Mouse (Mus musculus): ENCODE measurements around the gene Ammecr1.

Ammecr1 gene

DNA sequence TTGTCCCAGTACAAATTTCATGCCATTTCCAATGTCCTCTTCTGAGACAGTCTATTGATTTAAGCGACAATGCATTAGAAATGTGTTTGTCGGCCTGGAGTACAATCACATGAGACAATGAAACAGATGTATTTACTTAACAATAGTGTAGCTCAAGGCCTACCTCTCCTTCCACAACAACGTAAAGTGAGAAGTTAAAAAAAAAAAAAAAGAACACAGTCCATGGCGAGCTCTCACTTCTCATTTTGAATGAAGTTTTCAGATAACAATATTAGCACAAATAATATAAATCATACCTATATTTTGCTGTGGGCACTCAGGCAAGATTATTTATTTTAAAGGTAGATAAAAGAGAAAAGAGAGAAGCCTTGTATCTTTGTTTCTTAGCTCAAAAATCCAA, 49.8 kb downstream of the Ammecr1 start:
- no peak for DNase-seq (ENCODE audit: low spot score in 2 of 2)

DNA sequence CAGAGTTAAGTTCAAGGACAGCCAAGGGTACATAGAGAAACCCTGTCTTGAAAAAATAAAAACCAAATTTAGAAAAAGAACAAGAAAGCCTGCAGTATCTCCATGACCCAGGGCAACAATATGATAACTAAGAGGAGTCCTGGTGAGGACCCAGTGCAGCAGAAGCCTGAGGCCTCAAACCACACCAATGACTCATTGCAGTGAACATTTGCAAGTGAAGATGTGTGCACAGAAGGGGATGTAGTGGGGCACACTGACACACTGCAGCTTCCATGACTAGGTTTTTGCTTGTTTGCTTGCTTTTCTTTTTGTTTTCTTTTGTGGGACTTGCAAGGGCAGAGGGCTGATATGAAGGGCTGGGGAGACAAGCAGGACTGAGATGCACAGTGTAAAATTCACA, 52.3 kb downstream of the Ammecr1 start:
- no peak for DNase-seq (ENCODE audit: low spot score in 2 of 2)

DNA sequence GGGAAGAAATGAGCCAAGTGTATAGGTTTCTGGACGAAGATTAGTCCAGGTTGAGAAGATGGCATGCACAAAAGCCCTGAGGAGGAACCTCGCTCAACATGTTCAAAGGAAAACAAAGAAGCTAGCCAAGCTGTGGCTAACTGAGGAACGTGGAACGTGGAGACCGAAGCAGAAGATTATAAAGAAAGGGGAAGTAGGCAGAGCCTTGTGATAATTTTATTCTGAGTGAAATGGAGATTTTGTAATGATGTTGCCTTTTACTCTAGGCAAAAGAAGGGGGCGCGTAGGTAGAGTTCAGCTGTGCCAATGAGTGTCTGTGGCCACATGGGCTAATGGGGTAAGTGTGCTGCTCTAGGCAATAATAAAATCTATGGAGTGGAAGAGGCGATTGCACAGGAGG, 62.7 kb downstream of the Ammecr1 start:
- no peak for DNase-seq (ENCODE audit: low spot score in 2 of 2)

DNA sequence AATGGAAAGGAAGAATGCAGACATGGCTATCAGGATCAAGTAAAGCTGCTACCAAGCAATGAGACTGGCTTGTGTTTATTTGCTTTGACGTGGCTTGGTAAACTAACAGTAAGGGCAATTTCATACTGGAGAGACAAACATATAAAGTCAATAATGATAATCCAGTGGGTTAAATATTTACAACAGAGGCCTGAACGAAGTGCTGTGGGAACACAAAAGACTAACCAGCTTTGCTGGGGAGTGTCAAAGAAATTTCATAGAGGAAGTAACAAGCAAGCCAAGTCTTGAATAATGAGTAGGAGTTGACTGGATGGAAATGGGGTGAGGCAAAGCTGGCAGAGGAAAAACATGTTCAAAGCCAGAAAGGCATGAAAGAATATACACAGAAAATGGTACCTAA, 63.9 kb downstream of the Ammecr1 start:
- DNase-seq (ENCODE audit: low spot score in 2 of 2): no peak

DNA sequence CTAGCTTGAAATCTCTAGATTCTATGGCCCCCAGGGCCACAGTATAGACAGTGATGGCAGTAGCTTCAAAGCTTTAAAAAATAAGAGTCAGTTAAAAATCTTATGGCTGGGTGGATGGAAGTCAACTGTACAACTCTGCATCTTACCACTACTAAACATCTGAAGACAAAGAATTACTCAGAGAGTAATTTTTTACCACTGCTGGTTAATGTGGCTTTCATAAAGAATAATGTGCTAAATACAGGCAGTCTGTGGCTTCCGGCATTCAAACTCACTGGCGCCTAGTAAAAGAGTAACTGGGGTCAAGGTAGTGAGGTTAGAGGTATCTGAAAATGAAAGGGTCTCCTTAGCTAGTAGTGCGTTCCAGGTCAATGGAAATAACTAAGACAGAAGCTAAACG, 64.6 kb downstream of the Ammecr1 start:
- no peak for DNase-seq (ENCODE audit: low spot score in 2 of 2)

DNA sequence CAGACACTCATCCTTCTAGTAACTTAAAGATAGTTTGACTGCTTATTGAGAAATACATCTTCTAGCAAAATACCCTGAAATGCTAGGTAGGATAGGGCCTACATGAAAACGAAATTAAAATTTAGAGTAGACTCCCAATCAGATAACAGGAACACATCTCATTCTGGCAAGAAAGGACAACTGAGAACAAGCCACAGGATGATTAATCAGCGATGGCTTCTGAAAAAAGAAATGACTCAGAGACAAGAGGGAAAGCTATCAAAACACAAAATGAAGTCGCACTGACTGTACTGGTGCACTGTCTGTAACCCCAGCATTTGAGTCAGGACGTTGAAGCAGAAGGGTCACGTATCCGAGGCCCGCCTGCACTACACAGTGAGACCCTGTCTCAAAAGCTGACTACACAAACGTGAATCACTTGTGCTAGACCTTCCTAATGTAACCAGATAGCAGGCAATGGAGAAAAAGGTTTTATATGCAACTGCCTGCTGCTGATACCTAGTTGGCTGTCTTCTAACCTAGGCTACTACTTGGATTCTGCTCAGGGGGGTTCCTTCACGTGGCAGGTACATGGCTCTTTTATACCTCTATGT, 68.1 kb downstream of the Ammecr1 start:
- DNase-seq (ENCODE audit: low spot score in 2 of 2): no peak

DNA sequence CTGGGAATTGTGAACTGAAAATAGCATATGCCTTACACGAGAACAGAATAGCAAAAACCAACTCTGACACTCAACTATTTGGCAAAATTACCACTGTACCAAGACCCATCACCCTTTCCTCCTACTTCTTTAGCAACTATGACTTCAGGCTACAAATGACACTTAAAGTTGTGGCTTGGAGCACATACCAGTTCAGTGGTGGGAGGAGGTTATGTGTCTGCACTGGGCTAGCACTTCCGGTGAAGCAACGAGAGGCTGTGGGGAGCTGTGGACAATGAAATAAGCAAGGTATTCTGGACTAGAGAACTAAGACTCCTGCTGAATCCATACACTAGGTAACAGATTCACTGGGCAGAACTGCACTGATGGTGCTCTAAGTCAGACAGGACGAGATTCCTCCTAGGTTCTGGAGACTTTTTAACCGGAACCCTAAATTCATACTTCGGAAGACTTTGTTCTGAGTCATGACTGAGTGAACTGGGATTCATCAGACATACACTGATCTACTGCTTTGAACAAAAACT, 69.0 kb downstream of the Ammecr1 start:
- no peak for DNase-seq (ENCODE audit: low spot score in 2 of 2)

DNA sequence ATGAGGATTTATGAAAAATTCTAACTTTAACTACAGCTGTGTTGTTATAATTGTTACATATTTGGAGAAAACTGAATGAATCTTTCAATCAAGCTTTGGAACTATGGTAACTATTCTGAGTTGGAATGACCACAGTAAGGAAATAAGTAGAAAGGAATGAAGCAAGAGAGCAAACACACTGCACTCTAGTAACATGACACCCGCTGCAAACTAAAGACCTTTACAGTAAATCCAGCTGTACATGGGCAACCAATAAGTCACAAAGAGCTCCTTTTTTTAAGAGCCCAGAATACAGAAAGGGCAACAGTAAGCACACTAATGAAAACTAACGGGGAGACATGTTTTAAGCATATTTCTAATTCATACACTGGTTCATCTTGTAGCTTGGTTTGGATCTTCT, 71.2 kb downstream of the Ammecr1 start:
- no peak for DNase-seq (ENCODE audit: low spot score in 2 of 2)

DNA sequence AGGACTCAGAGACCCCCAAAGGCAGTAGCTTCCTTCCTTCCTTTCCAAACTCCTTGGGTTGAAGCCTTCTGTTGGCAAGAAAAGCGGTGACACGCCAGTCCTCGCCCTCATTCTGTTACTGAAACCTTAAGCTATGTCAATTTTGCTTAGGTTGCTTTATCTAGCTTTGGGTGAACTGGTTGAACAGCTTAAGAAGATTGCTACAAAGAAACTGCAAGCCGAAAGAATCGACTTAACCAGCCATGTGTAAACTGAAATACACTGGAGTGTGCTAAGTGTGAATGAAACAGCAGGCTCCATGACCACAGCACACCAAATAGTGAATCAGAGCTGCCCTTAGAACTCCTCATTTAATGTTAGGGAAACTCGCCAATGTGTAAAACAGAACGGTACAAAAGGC, 80.6 kb downstream of the Ammecr1 start:
- DNase-seq (ENCODE audit: low spot score in 2 of 2): no peak

DNA sequence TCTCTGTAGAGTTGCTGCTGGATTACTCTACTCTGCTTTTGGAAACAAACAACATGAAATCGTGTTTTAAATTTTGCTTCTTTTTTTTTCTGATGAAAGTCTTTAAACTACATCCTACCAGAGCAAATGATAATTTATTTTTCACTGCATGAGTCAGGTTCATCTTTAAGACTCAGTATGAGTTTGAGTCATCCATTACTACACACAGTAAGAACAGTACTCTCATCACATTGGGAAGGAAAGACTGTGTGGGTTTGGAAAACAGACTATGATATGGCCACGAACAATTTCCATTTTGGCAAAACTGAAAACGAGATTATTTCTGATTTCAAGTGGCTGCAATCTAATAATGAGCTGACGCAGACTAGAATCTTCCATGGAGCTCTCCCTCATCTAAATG, 82.9 kb downstream of the Ammecr1 start:
- DNase-seq (ENCODE audit: low spot score in 2 of 2): no peak

DNA sequence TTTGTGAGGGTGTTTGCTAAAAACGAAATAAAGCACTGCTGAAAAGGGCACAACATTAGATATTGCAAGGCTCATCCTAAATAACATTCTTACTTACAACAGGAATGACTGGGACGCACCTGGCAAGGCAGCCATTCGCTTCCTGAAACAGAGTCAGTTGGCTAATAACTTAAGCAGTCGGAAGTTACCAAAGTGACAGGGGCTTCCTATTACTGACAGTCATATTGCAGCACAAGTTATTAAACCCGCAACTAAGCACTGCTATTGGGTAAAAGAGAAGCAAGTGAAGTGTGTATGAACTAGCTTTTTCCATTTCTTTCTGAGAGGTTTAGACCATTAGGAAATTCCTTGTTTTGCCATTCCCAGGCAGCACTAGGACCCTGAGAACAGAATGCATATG, 84.3 kb downstream of the Ammecr1 start:
- no peak for DNase-seq (ENCODE audit: low spot score in 2 of 2)

DNA sequence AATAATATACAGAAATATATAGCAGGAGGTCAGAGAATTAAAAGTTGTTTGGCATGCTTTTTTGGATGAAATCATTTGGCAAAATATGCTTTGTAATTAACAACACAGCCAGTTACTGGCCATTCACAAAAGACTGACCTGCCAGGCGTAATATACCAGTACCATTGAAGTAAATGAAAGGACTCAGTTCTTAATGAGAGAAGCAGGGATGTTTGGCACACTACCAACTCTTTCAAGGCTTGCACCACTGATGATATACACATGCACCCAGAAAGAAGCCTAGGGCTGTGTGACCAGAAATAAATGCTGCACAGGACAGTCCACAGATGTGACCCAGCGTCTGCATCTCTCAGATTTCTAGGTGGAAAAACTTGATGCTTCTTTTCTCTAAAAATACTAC, 96.7 kb downstream of the Ammecr1 start:
- DNase-seq (ENCODE audit: low spot score in 2 of 2): peak; percentile 7 to 16

DNA sequence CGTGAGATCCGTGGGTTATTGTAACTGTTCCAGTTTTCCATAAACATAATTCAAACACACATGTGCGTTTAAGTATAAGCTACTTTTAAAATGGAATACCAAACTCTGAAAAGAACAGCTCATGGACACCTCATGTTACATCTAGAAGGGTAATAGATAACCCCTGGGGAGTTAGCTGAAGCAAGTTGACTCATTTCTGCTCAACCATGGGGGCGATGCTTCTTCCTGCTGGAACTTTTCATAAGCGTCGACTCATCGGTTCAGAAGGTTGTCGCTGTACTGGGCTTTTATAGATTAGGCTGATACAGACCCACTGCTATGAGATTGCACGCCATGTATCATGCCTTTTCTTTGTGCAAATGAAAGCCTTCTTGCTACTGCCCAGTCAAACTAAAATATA, 118.5 kb downstream of the Ammecr1 start:
- DNase-seq (ENCODE audit: low spot score in 2 of 2): no peak

DNA sequence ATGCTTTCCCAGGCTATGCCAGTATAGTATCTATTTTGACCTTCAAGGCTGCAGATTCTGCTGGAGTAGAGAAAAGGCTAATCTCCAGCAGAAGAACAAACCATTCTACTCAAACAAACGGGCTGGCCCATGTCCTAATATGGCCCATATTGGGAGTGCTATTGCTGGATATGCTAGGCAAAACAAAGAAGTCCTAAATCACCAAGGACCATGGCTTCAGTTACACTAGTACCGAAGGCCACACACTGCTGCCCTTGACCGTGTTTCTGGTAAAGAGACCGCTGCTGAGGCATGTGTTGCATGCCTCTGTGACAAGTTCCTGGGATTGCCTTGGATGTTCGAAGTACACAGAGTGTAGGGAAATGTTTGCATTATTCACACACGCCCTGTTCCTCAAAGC, 120.3 kb downstream of the Ammecr1 start:
- no peak for DNase-seq (ENCODE audit: low spot score in 2 of 2)

DNA sequence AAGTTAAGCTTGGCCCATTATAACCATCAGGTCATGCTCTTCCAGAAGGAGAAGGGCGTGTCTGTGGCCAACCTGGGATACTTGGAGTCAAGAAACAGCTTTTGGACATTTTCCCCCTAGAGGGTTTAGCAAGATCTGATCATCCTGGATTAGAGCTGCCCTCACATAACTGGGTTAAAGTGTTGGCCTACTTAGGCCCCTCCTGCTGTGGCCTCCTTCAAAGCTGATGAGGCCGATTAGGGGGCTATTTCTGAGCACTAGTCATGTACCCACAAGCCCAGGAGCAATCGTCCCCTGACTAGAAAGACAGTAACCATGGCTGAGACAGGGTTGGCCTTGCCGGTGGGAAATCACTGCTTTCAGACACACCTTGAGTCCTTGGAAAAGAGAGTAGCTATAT, 124.6 kb downstream of the Ammecr1 start:
- DNase-seq (ENCODE audit: low spot score in 2 of 2): no peak

DNA sequence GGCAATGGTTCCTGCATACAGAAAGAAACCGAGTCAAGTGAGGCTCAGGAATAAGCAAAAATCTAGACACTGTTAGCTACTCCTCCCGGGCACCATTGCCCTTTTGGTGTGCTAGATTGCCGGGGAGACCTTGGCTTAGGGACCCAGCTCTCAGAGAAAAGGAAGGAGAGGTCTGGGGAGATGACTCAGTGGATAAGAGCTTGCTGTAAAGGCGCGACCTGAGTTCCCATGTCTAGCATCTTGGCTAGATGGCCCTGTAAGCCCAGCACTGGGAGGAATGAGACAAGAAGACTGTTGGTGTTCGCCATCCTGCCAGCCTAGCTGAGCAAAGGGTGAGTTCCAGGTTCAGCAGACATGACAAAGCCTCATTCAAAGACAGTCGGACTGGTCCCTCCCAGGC, 127.1 kb downstream of the Ammecr1 start:
- no peak for DNase-seq (ENCODE audit: low spot score in 2 of 2)

DNA sequence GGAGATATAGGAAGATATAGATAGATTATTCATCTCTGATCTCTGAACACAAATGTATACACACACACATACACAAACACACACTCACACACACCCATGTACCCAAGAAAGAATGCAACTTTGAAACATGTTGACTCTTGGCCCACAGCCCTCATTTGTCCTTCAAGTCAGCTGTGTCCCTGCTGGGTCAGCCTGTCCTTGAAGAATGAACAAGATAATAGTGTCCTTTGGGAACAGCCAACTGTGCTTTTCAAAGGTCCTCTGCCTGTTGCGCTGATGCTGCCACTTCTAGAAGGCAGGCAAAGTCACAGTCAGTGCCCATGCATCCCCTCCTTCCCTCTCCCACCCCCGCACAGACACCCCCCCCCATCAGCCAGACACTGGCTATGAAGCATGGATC, 127.7 kb downstream of the Ammecr1 start:
- no peak for DNase-seq (ENCODE audit: low spot score in 2 of 2)

DNA sequence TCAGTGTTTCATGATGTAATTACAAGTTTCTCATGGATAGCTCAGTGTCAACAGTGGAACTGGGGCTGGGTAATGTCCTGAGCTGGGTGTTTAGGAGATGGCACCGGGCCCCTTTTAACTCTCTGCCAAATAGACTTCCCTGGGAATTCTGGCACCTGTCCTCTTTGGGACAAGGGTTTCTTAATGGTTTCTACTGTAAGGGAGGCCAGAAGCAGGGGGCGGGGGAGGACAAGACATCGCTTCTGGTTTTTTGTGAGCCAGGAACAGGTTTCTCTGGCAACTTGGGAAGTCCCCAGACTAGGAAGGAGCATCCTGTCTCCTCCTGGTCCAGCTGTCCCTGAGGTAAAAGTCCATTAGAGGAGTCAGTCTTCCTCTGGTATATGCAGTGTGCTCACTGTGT, 129.2 kb downstream of the Ammecr1 start:
- no peak for DNase-seq (ENCODE audit: low spot score in 2 of 2)

DNA sequence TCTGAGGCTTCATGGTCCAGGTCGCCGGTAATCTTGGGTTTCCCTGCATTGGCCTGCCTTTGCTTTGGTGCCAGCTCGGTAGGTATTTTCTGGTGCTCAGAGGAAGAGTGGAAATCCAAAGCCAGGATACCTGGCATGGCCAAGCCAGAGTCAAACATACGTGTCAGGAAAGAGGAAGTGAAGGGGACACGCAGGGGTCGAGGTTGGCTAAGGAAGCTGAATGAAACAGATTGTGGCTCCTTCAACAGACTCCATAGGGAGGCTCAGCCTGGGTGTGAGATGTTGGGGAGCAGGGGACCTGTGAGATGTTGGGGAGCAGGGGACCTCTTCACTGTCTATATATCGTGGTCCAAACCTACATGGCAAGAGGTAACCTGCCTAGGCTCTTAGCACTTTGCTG, 130.1 kb downstream of the Ammecr1 start:
- DNase-seq (ENCODE audit: low spot score in 2 of 2): no peak

DNA sequence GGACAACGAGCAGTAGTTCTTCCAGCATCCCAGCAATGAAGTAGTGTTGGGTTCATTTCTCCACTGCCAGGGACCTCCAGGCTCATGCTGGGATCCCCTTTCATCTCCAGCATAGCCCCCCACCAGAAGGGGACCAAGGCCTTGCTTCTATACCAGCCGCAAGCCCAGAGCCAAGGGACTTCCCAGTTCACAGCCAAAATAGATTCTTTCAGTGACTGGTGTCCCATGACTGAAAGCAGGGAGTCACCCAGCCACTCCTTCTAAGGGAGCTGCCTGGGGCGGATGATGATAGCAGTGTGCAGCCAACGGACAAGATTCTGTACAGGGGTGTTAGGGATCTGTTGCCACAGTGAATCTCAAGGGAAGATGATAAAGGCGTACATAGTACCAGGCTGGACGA, 131.7 kb downstream of the Ammecr1 start:
- no peak for DNase-seq (ENCODE audit: low spot score in 2 of 2)

DNA sequence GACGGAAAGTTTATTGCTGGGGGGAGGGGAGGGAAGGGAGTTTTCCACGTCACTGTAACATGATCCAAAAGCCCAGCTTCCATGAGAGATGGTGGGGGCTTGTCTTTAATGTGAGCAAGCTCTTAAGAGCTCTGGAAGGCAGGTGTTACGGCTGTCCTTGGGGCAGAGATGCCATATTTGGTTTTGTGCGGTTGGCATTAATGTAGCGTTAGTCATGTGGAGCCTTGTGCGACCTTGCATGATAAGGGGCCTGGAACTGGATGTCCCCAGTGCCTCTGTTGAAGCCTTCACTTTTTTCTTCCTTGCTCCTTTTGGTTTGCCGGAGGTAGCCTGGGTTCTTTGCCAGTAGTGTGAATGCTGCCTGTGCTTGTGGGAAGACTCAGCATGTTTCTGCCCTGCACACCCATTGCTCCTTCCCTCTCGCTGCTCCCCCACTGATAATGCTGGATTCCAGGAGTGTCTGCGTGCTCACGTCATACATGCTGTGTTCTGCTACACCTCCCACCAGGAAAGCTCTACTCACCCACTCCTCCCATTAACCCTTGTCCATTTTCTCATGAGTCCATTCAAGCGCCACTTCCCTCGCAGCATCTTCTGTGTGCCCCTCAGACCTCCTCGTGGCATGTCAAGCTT, 133.2 kb downstream of the Ammecr1 start:
- DNase-seq (ENCODE audit: low spot score in 2 of 2): peak; percentile 50 to 51

DNA sequence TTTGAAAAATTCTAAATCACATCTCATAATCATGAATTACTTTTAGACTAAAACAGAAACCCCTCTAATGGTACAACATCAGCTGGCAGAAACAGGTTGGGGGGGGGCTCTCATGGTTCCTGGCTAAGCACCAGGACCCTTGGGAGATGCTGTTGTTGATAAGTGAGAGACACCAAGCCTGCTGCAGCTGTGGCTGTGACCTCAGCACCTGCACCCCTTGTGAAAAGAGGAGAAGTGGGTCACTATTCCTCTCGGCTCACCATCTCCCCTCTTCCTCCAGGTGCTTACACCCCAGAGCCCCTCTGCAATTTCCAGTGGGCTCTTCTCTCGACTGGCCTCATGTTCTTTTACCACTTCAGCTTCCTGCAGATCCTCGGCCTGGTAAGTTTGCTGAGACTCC, 134.3 kb downstream of the Ammecr1 start:
- DNase-seq (ENCODE audit: low spot score in 2 of 2): no peak

DNA sequence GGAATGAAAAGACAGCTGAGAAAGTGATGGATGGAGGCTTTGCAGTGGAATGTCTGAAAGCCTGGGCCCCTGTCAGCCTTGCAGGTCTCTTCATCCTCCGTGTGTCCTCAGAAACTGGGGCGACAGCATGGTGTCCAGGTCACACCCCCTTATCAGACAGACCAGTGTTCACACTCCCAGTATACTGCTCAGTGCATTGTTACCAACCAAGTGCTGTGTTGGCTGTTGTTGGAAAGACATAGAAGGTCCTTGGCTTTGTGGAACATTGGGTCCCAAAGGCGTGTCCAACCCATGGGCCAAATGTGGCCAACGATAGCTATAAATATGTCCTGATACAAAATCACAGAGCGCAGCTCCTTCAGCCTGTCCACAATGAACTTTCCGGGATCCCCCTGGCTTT, 136.0 kb downstream of the Ammecr1 start:
- DNase-seq (ENCODE audit: low spot score in 2 of 2): peak; percentile 32 to 42

Data from heart, adult 9 months (tissue).